Mouse (Mus musculus): Measurements from ENCODE around the gene Inava. TPM values are rescaled to one million over a fixed set of nuclear protein-coding genes. Genes with fewer than 3 reads are reported as not detected.

Inava gene
- polyA plus RNA-seq (2012; rRNA removed), result 9.0 and 9.3 TPM in 2 replicates

GRCm38 (mm10) chr1:136233892-136234594 is at the start of gene Inava:
TSS of gene Inava (minus strand) at chr1:136234264.

GRCm38 (mm10) chr1:136260635-136261238 is 26.7 kb upstream of the Inava start, which contains the start of gene Gpr25:
TSS of gene Gpr25 (minus strand) at chr1:136260873.

GRCm38 (mm10) chr1:136212803-136213202 is 21.3 kb downstream of the Inava start, which contains the start of gene Mroh3:
TSS of gene Mroh3 (minus strand) at chr1:136212828.

Other genes starting within 250 kb of the Inava start
- 0.04 and 0.11 TPM in 2 replicates for gene Igfn1, start 227.9 kb downstream of the Inava start, polyA plus RNA-seq (2012; rRNA removed)
- gene Tmem9, start 226.1 kb downstream of the Inava start, polyA plus RNA-seq (2012; rRNA removed), result 131 and 137 TPM in 2 replicates
- gene Ascl5, start 183.5 kb downstream of the Inava start, polyA plus RNA-seq (2012; rRNA removed), result 0.15 and 0.37 TPM in 2 replicates
- 0.42 and 3.5 TPM in 2 replicates for gene Cacna1s, start 181.5 kb downstream of the Inava start, polyA plus RNA-seq (2012; rRNA removed)
- 120 and 146 TPM in 2 replicates for gene Kif21b, start 102.9 kb downstream of the Inava start, polyA plus RNA-seq (2012; rRNA removed)
- gene Mroh3, start 21.4 kb downstream of the Inava start, polyA plus RNA-seq (2012; rRNA removed), result 0.51 and 0.93 TPM in 2 replicates
- 2.0 and 2.3 TPM in 2 replicates for gene Gpr25, start 26.6 kb upstream of the Inava start, polyA plus RNA-seq (2012; rRNA removed)
- 43.1 and 49.6 TPM in 2 replicates for gene Camsap2, start 111.8 kb upstream of the Inava start, polyA plus RNA-seq (2012; rRNA removed)
- gene Ddx59, start 181.0 kb upstream of the Inava start, polyA plus RNA-seq (2012; rRNA removed), result 11.7 and 12.6 TPM in 2 replicates
- gene Kif14, start 232.1 kb upstream of the Inava start, polyA plus RNA-seq (2012; rRNA removed), result 2.9 and 3.4 TPM in 2 replicates

Measured in central nervous system, embryonic 14 days (tissue).